Mouse (Mus musculus): ENCODE measurements around the gene Wwtr1. TPM values are rescaled to one million over a fixed set of nuclear protein-coding genes. Genes with fewer than 3 reads are reported as not detected.

The Wwtr1 gene
- total and polyA plus RNA-seq, 2 experiments: 4.9 to 11.9 TPM

- TF ChIP-seq CTCF (IDR thresholded peaks at IDR 0.05; ENCODE audit: low read depth, low read length): no peak
- H3K27ac ChIP-seq (replicated peaks; ENCODE audit: insufficient read depth, low read depth, low read length): peak overlapping the region; percentile 72
- H3K9ac ChIP-seq (ENCODE audit: low read depth, low read length): no peak overlapping the region
- no peaks in the 10 kb centered on the region for H3K27me3 ChIP-seq (ENCODE audit: control insufficient read depth, insufficient read depth, low read length)
- H3K4me3 ChIP-seq (ENCODE audit: insufficient read depth, low read depth, low read length): no peak overlapping the region
- H3K79me2 ChIP-seq (ENCODE audit: control insufficient read depth, insufficient read depth, low read length): peaks cover 7% of the 10 kb centered on the region; the same call in 1 of the 2 replicates
- peaks cover 1% of the 10 kb centered on the region; the same call in 1 of the 2 replicates for H3K4me1 ChIP-seq (ENCODE audit: control insufficient read depth, insufficient read depth, low read length)
- DNase-seq (ENCODE audit: extremely low read depth, low read depth, low spot score): peak; percentile 18
- WGBS: 67% methylated on average over 9 of the region's 9 CpGs
- H3K36me3 ChIP-seq (ENCODE audit: control insufficient read depth, insufficient read depth, low read length): no peaks in the 10 kb centered on the region
These were observed 31.6 kb downstream of the Wwtr1 start for GRCm38 (mm10) chr3:57544154-57544553.

- H3K79me2 ChIP-seq (ENCODE audit: control insufficient read depth, insufficient read depth, low read length): peaks cover 7% of the 10 kb centered on the region; the same call in 1 of the 2 replicates
- no peaks in the 10 kb centered on the region for H3K36me3 ChIP-seq (ENCODE audit: control insufficient read depth, insufficient read depth, low read length)
- DNase-seq (ENCODE audit: extremely low read depth, low read depth, low spot score): no peak
- H3K4me1 ChIP-seq (ENCODE audit: control insufficient read depth, insufficient read depth, low read length): peaks cover 1% of the 10 kb centered on the region; the same call in 1 of the 2 replicates
- no peak for TF ChIP-seq POLR2A (IDR thresholded peaks at IDR 0.05; ENCODE audit: extremely low read depth, insufficient read depth, low read length)
- no peak for TF ChIP-seq CTCF (IDR thresholded peaks at IDR 0.05; ENCODE audit: low read depth, low read length)
- no peak overlapping the region for H3K27ac ChIP-seq (replicated peaks; ENCODE audit: insufficient read depth, low read depth, low read length)
- H3K9ac ChIP-seq (ENCODE audit: low read depth, low read length): no peak overlapping the region
- H3K4me3 ChIP-seq (ENCODE audit: insufficient read depth, low read depth, low read length): no peak overlapping the region
- no peaks in the 10 kb centered on the region for H3K27me3 ChIP-seq (ENCODE audit: control insufficient read depth, insufficient read depth, low read length)
These were observed 32.8 kb downstream of the Wwtr1 start for GRCm38 (mm10) chr3:57542848-57543380.

- 71% methylated on average over 7 of the region's 7 CpGs for WGBS
- Histone ChIP-seq H3K27ac (replicated peaks; ENCODE audit: insufficient read depth, low read depth, low read length) (0 out of 2 replicates have a peak overlapping the region, but pooled peaks have one; percentile 47), H3K4me1 (ENCODE audit: control insufficient read depth, insufficient read depth, low read length) (peaks cover 1% of the 10 kb centered on the region; the same call in 1 of the 2 replicates), H3K9ac (ENCODE audit: low read depth, low read length) (no peak overlapping the region), H3K79me2 (ENCODE audit: control insufficient read depth, insufficient read depth, low read length) (peaks cover 6% of the 10 kb centered on the region; the same call in 1 of the 2 replicates), H3K36me3 (ENCODE audit: control insufficient read depth, insufficient read depth, low read length) (no peaks in the 10 kb centered on the region), H3K27me3 (ENCODE audit: control insufficient read depth, insufficient read depth, low read length) (no peaks in the 10 kb centered on the region), H3K4me3 (ENCODE audit: insufficient read depth, low read depth, low read length) (no peak overlapping the region)
- no peak for DNase-seq (ENCODE audit: extremely low read depth, low read depth, low spot score)
- no peak for TF ChIP-seq POLR2A (IDR thresholded peaks at IDR 0.05; ENCODE audit: extremely low read depth, insufficient read depth, low read length)
- no peak for TF ChIP-seq CTCF (IDR thresholded peaks at IDR 0.05; ENCODE audit: low read depth, low read length)
These were observed 34.5 kb downstream of the Wwtr1 start for GRCm38 (mm10) chr3:57541205-57541604.

- H3K4me1 ChIP-seq (ENCODE audit: control insufficient read depth, insufficient read depth, low read length): peaks cover 1% of the 10 kb centered on the region; the same call in 1 of the 2 replicates
- no peak overlapping the region for H3K4me3 ChIP-seq (ENCODE audit: insufficient read depth, low read depth, low read length)
- H3K79me2 ChIP-seq (ENCODE audit: control insufficient read depth, insufficient read depth, low read length): peaks cover 12% of the 10 kb centered on the region; the same call in 1 of the 2 replicates
- no peak for TF ChIP-seq POLR2A (IDR thresholded peaks at IDR 0.05; ENCODE audit: extremely low read depth, insufficient read depth, low read length)
- TF ChIP-seq CTCF (IDR thresholded peaks at IDR 0.05; ENCODE audit: low read depth, low read length): no peak
- no peaks in the 10 kb centered on the region for H3K27me3 ChIP-seq (ENCODE audit: control insufficient read depth, insufficient read depth, low read length)
- no peaks in the 10 kb centered on the region for H3K36me3 ChIP-seq (ENCODE audit: control insufficient read depth, insufficient read depth, low read length)
- WGBS: 25% methylated on average over 2 of the region's 2 CpGs
- DNase-seq (ENCODE audit: extremely low read depth, low read depth, low spot score): no peak
- H3K27ac ChIP-seq (replicated peaks; ENCODE audit: insufficient read depth, low read depth, low read length): no peak overlapping the region
- no peak overlapping the region for H3K9ac ChIP-seq (ENCODE audit: low read depth, low read length)
These were observed 35.2 kb downstream of the Wwtr1 start for GRCm38 (mm10) chr3:57540474-57540873.

GRCm38 (mm10) chr3:57535483-57536185 lies 40.1 kb downstream of the Wwtr1 start:
- Histone ChIP-seq H3K4me3 (ENCODE audit: insufficient read depth, low read depth, low read length) (no peak overlapping the region), H3K9ac (ENCODE audit: low read depth, low read length) (no peak overlapping the region), H3K27ac (replicated peaks; ENCODE audit: insufficient read depth, low read depth, low read length) (no peak overlapping the region), H3K4me1 (ENCODE audit: control insufficient read depth, insufficient read depth, low read length) (no peaks in the 10 kb centered on the region), H3K27me3 (ENCODE audit: control insufficient read depth, insufficient read depth, low read length) (no peaks in the 10 kb centered on the region), H3K79me2 (ENCODE audit: control insufficient read depth, insufficient read depth, low read length) (peaks cover 15% of the 10 kb centered on the region; the same call in 1 of the 2 replicates), H3K36me3 (ENCODE audit: control insufficient read depth, insufficient read depth, low read length) (no peaks in the 10 kb centered on the region)
- no peak for TF ChIP-seq POLR2A (IDR thresholded peaks at IDR 0.05; ENCODE audit: extremely low read depth, insufficient read depth, low read length)
- TF ChIP-seq CTCF (IDR thresholded peaks at IDR 0.05; ENCODE audit: low read depth, low read length): no peak
- no peak for DNase-seq (ENCODE audit: extremely low read depth, low read depth, low spot score)
- 84% methylated on average over 13 of the region's 13 CpGs for WGBS

- no peaks in the 10 kb centered on the region for H3K27me3 ChIP-seq (ENCODE audit: control insufficient read depth, insufficient read depth, low read length)
These were observed 41.3 kb downstream of the Wwtr1 start for GRCm38 (mm10) chr3:57534450-57534849.

More at GRCm38 (mm10) chr3:57534450-57534849, 41.3 kb downstream of the Wwtr1 start:
- no peaks in the 10 kb centered on the region for H3K36me3 ChIP-seq (ENCODE audit: control insufficient read depth, insufficient read depth, low read length)
- no peak overlapping the region for H3K27ac ChIP-seq (replicated peaks; ENCODE audit: insufficient read depth, low read depth, low read length)
- H3K9ac ChIP-seq (ENCODE audit: low read depth, low read length): no peak overlapping the region
- H3K4me3 ChIP-seq (ENCODE audit: insufficient read depth, low read depth, low read length): no peak overlapping the region
- no peak for DNase-seq (ENCODE audit: extremely low read depth, low read depth, low spot score)
- WGBS: 97% methylated on average over 6 of the region's 6 CpGs
- TF ChIP-seq POLR2A (IDR thresholded peaks at IDR 0.05; ENCODE audit: extremely low read depth, insufficient read depth, low read length) (no peak), CTCF (IDR thresholded peaks at IDR 0.05; ENCODE audit: low read depth, low read length) (no peak)
- peaks cover 19% of the 10 kb centered on the region; the same call in 1 of the 2 replicates for H3K79me2 ChIP-seq (ENCODE audit: control insufficient read depth, insufficient read depth, low read length)
- no peaks in the 10 kb centered on the region for H3K4me1 ChIP-seq (ENCODE audit: control insufficient read depth, insufficient read depth, low read length)

Data from liver, adult 2 months (tissue).